Mouse (Mus musculus) cerebral cortex, adult 2 months (tissue): ENCODE data around the gene Chchd4.

Experiments
- WGBS: fragments of 180-500 bp; shearing (Covaris S2); methylation state at CpG from one replicate; pipeline ENCODE4 v1.1.7; 2018; 5-methylcytosine and 5-hydroxymethylcytosine counted together

The Chchd4 gene

GRCm38 (mm10) chr6:91472868-91473804 lies at the start of gene Chchd4, which contains the start of gene Tmem43:
Gene Chchd4 (minus strand): TSS chr6:91473546.
Gene Tmem43 (plus strand): TSS chr6:91473703.
- WGBS: under 1% methylated on average over 74 of the region's 74 CpGs

- 91% methylated on average over 5 of the region's 5 CpGs for WGBS
Measured at GRCm38 (mm10) chr6:91522816-91523215, 49.5 kb upstream of the Chchd4 start.

GRCm38 (mm10) chr6:91518454-91519020 lies 45.2 kb upstream of the Chchd4 start:
- WGBS: 49% methylated on average over 7 of the region's 7 CpGs

- under 1% methylated on average over 80 of the region's 80 CpGs for WGBS
Measured at GRCm38 (mm10) chr6:91515545-91516449, 42.5 kb upstream of the Chchd4 start, which contains the start of the genes Xpc and Lsm3. Gene Xpc (minus strand): TSS chr6:91515888. Gene Lsm3 (plus strand): TSS chr6:91515928.

GRCm38 (mm10) chr6:91514737-91515362 lies 41.5 kb upstream of the Chchd4 start:
- WGBS: 30% methylated on average over 10 of the region's 10 CpGs

GRCm38 (mm10) chr6:91510211-91510610 lies 36.9 kb upstream of the Chchd4 start:
- 79% methylated on average over 10 of the region's 10 CpGs for WGBS

GRCm38 (mm10) chr6:91509326-91509725 lies 36.0 kb upstream of the Chchd4 start:
- 42% methylated on average over 7 of the region's 7 CpGs for WGBS

- 87% methylated on average over 3 of the region's 3 CpGs for WGBS
Measured at GRCm38 (mm10) chr6:91508041-91508440, 34.7 kb upstream of the Chchd4 start.

GRCm38 (mm10) chr6:91506036-91506435 lies 32.7 kb upstream of the Chchd4 start:
- WGBS: 90% methylated on average over 5 of the region's 5 CpGs

GRCm38 (mm10) chr6:91503302-91503701 lies 30.0 kb upstream of the Chchd4 start:
- WGBS: 97% methylated on average over 1 of the region's 1 CpGs

- WGBS: 88% methylated on average over 8 of the region's 8 CpGs
Measured at GRCm38 (mm10) chr6:91494526-91494925, 21.2 kb upstream of the Chchd4 start.

GRCm38 (mm10) chr6:91493053-91493452 lies 19.7 kb upstream of the Chchd4 start:
- 77% methylated on average over 10 of the region's 10 CpGs for WGBS

- WGBS: 81% methylated on average over 6 of the region's 6 CpGs
Measured at GRCm38 (mm10) chr6:91491004-91491403, 17.7 kb upstream of the Chchd4 start.

GRCm38 (mm10) chr6:91489872-91490271 lies 16.5 kb upstream of the Chchd4 start:
- WGBS: 47% methylated on average over 10 of the region's 10 CpGs

GRCm38 (mm10) chr6:91488496-91489212 lies 15.3 kb upstream of the Chchd4 start:
- 40% methylated on average over 9 of the region's 9 CpGs for WGBS

- WGBS: 90% methylated on average over 15 of the region's 15 CpGs
Measured at GRCm38 (mm10) chr6:91486736-91487453, 13.5 kb upstream of the Chchd4 start.

GRCm38 (mm10) chr6:91483371-91483770 lies 10.0 kb upstream of the Chchd4 start:
- WGBS: 73% methylated on average over 2 of the region's 2 CpGs

GRCm38 (mm10) chr6:91476541-91476940 lies 3.2 kb upstream of the Chchd4 start:
- WGBS: 95% methylated on average over 2 of the region's 2 CpGs

- WGBS: 32% methylated on average over 9 of the region's 9 CpGs
Measured at GRCm38 (mm10) chr6:91474441-91475190, 1.3 kb upstream of the Chchd4 start.
